Mouse (Mus musculus): ENCODE data around the gene Gcc2. TPM values are rescaled to one million over a fixed set of nuclear protein-coding genes. Genes with fewer than 3 reads are reported as not detected.

Gene Gcc2
- polyA plus RNA-seq, 1 experiment from 2014 or later = 16.0 TPM

DNA sequence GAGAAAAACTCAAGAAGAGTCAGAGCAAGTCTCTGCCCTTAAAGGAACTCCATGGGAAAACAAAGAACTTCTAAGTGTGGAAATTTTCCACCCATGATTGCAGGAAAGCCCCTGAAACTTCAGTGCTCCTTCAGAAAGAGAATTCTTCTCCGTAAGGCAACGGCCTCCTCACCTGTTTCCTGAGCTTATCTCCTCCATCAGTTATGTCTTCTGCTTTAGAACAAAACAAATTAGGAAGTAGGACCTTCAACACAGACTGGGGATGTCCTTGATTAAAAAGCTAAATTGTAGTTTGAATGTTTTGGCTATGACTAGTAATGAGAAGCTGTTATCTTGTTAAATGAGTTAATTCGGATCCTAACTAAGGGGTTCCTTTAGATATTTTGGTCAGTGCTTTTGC lies 88.3 kb downstream of the Gcc2 start:
- WGBS (ENCODE audit: insufficient replicate concordance) = 40% methylated on average over 3 of the region's 3 CpGs
- no peak overlapping the region for H3K27ac ChIP-seq (ENCODE audit: low read length)
- H3K36me3 ChIP-seq (ENCODE audit: control insufficient read depth, insufficient read depth) = no peaks in the 10 kb centered on the region
- H3K27me3 ChIP-seq (ENCODE audit: control insufficient read depth, insufficient read depth, low read depth, low read length) = no peaks in the 10 kb centered on the region
- no peak overlapping the region for H3K9ac ChIP-seq (ENCODE audit: low read depth, low read length)
- ATAC-seq (ENCODE audit: low read depth) = no peak
- no peak overlapping the region for H3K4me2 ChIP-seq (ENCODE audit: low read depth, low read length)
- no peak overlapping the region for H3K4me3 ChIP-seq (ENCODE audit: low read depth, low read length)
- no peaks in the 10 kb centered on the region for H3K9me3 ChIP-seq (replicated peaks; ENCODE audit: control insufficient read depth, low read length)
- no peaks in the 10 kb centered on the region; the same call in 1 of the 2 replicates for H3K4me1 ChIP-seq (ENCODE audit: control insufficient read depth, low read depth, low read length)

- Histone ChIP-seq H3K9me3 (replicated peaks; ENCODE audit: control insufficient read depth, low read length) (no peaks in the 10 kb centered on the region), H3K36me3 (ENCODE audit: control insufficient read depth, insufficient read depth) (no peaks in the 10 kb centered on the region), H3K4me3 (ENCODE audit: low read depth, low read length) (no peak overlapping the region), H3K9ac (ENCODE audit: low read depth, low read length) (no peak overlapping the region), H3K27me3 (ENCODE audit: control insufficient read depth, insufficient read depth, low read depth, low read length) (no peaks in the 10 kb centered on the region), H3K4me1 (ENCODE audit: control insufficient read depth, low read depth, low read length) (peaks cover 15% of the 10 kb centered on the region), H3K4me2 (ENCODE audit: low read depth, low read length) (peak overlapping the region; percentile 2; the same call in 1 of the 2 replicates), H3K27ac (ENCODE audit: low read length) (peak overlapping the region; percentile 58; the same call in 1 of the 2 replicates)
- 41% methylated on average over 3 of the region's 3 CpGs for WGBS (ENCODE audit: insufficient replicate concordance)
- no peak for ATAC-seq (ENCODE audit: low read depth)
Measured at GRCm38 (mm10) chr10:58350600-58350999, 95.3 kb downstream of the Gcc2 start.

- peaks cover 15% of the 10 kb centered on the region for H3K4me1 ChIP-seq (ENCODE audit: control insufficient read depth, low read depth, low read length)
Measured at GRCm38 (mm10) chr10:58351670-58352069, 96.4 kb downstream of the Gcc2 start.

DNA sequence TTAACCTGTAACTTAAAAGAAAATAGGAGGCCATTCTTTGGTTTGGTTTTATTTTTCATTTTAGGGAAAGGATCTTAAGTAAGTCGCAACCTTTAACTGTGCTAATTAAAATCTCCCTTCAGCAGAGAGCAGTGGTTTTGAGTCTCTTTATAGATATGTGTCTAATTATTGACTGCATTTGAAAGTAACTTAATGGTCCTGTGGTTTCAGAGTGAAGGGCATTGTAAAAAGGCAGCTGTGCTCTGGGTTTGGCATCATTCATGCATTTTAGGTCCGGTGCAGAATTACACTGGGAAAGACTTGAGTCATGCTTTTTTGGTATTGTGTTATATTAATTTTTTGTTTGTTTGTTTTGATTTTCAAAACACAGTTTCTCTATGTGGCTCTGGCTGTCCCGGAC lies 97.1 kb downstream of the Gcc2 start:
- H3K4me2 ChIP-seq (ENCODE audit: low read depth, low read length) = no peak overlapping the region
- H3K27me3 ChIP-seq (ENCODE audit: control insufficient read depth, insufficient read depth, low read depth, low read length) = no peaks in the 10 kb centered on the region
- peaks cover 15% of the 10 kb centered on the region for H3K4me1 ChIP-seq (ENCODE audit: control insufficient read depth, low read depth, low read length)
- 60% methylated on average over 3 of the region's 3 CpGs for WGBS (ENCODE audit: insufficient replicate concordance)
- H3K27ac ChIP-seq (ENCODE audit: low read length) = no peak overlapping the region
- ATAC-seq (ENCODE audit: low read depth) = no peak
- no peaks in the 10 kb centered on the region for H3K9me3 ChIP-seq (replicated peaks; ENCODE audit: control insufficient read depth, low read length)
- no peak overlapping the region for H3K4me3 ChIP-seq (ENCODE audit: low read depth, low read length)
- H3K36me3 ChIP-seq (ENCODE audit: control insufficient read depth, insufficient read depth) = no peaks in the 10 kb centered on the region
- H3K9ac ChIP-seq (ENCODE audit: low read depth, low read length) = no peak overlapping the region

More at GRCm38 (mm10) chr10:58351670-58352069, 96.4 kb downstream of the Gcc2 start:
- 17% methylated on average over 2 of the region's 2 CpGs for WGBS (ENCODE audit: insufficient replicate concordance)
- H3K27ac ChIP-seq (ENCODE audit: low read length) = peak overlapping the region; percentile 58; the same call in 1 of the 2 replicates
- 0 out of 2 replicates have a peak, but pooled peaks have one; percentile 7 for ATAC-seq (ENCODE audit: low read depth)
- 0 out of 2 replicates have a peak overlapping the region, but pooled peaks have one; percentile 2 for H3K4me2 ChIP-seq (ENCODE audit: low read depth, low read length)
- H3K9me3 ChIP-seq (replicated peaks; ENCODE audit: control insufficient read depth, low read length) = no peaks in the 10 kb centered on the region
- peak overlapping the region; percentile 17; the same call in 1 of the 2 replicates for H3K4me3 ChIP-seq (ENCODE audit: low read depth, low read length)
- no peak overlapping the region for H3K9ac ChIP-seq (ENCODE audit: low read depth, low read length)
- H3K36me3 ChIP-seq (ENCODE audit: control insufficient read depth, insufficient read depth) = no peaks in the 10 kb centered on the region
- H3K27me3 ChIP-seq (ENCODE audit: control insufficient read depth, insufficient read depth, low read depth, low read length) = no peaks in the 10 kb centered on the region

- Histone ChIP-seq H3K36me3 (ENCODE audit: control insufficient read depth, insufficient read depth) (no peaks in the 10 kb centered on the region), H3K9ac (ENCODE audit: low read depth, low read length) (no peak overlapping the region), H3K4me1 (ENCODE audit: control insufficient read depth, low read depth, low read length) (peaks cover 15% of the 10 kb centered on the region), H3K27me3 (ENCODE audit: control insufficient read depth, insufficient read depth, low read depth, low read length) (no peaks in the 10 kb centered on the region), H3K4me2 (ENCODE audit: low read depth, low read length) (peak overlapping the region; percentile 12; the same call in 1 of the 2 replicates), H3K9me3 (replicated peaks; ENCODE audit: control insufficient read depth, low read length) (no peaks in the 10 kb centered on the region), H3K27ac (ENCODE audit: low read length) (no peak overlapping the region), H3K4me3 (ENCODE audit: low read depth, low read length) (no peak overlapping the region)
- WGBS (ENCODE audit: insufficient replicate concordance) = 2% methylated on average over 3 of the region's 3 CpGs
- peak; percentile 82 for ATAC-seq (ENCODE audit: low read depth)
Measured at GRCm38 (mm10) chr10:58354561-58354960, 99.3 kb downstream of the Gcc2 start.

Other genes with a start within 250 kb of the Gcc2 start
- gene AW822073, start 30.6 kb upstream of the Gcc2 start, polyA plus RNA-seq (2015; fragmentation: Nextera tagmentation; extraction: Ambion mirVana) = not detected in 2 replicates
- not detected in 2 replicates for gene Duxf3, start 22.8 kb upstream of the Gcc2 start, polyA plus RNA-seq (2015; fragmentation: Nextera tagmentation; extraction: Ambion mirVana)
- not detected in 2 replicates for gene Gm4981, start 18.8 kb upstream of the Gcc2 start, polyA plus RNA-seq (2015; fragmentation: Nextera tagmentation; extraction: Ambion mirVana)
- gene Lims1, start 68.0 kb downstream of the Gcc2 start, polyA plus RNA-seq (2015; fragmentation: Nextera tagmentation; extraction: Ambion mirVana) = 80.0 and 83.8 TPM in 2 replicates
- gene Ranbp2, start 191.4 kb downstream of the Gcc2 start, polyA plus RNA-seq (2015; fragmentation: Nextera tagmentation; extraction: Ambion mirVana) = 18.2 and 20.9 TPM in 2 replicates
- 2.5 and 2.7 TPM in 2 replicates for gene Ccdc138, start 242.5 kb downstream of the Gcc2 start, polyA plus RNA-seq (2015; fragmentation: Nextera tagmentation; extraction: Ambion mirVana)